Comparison of ENCODE assay signal across 8 mouse cellular contexts in the genomic region with DNA sequence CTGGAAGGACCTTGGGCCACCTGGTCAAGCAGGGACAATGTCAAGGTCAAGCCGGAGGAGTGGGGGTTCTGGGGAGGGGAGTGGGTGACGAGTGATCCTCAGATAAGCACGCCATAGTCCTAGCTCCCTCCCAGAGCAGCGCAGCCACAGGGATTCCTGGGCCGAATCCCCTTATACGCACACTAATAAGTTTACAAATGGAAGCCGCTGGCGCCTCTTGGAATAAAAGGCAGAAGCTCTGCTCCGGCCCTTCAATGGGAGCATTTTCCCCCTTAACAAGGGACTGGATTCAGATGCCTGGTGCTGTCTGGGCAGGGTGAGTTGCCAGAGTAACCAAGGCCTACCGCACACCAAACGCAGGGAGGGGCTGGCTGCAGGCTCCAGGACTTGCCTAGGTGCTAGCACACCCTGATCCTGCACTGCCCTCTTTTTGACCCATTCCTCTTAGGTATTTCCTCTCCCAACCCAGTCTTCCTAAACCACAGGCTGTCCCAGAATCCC. TPM values are rescaled to one million over a fixed set of nuclear protein-coding genes. Genes with fewer than 3 reads are reported as not detected.
DNase-seq lines count a peak whose midpoint lies in the region; ATAC-seq lines count a peak whose summit lies in the region.

No protein-coding gene starts in this region.

- WGBS in intestine, embryonic 15.5 days = 16% methylated on average over 11 of the region's 11 CpGs

- no peaks in the 10 kb centered on the region for H3K9me3 ChIP-seq in intestine, embryonic 15.5 days

- no peaks in the 10 kb centered on the region for H3K36me3 ChIP-seq in intestine, embryonic 15.5 days

- H3K9ac ChIP-seq in intestine, embryonic 15.5 days = 0 out of 2 replicates have a peak overlapping the region, but pooled peaks have one; percentile 47

- DNase-seq in cerebellum, adult 18-20 months = peak; percentile 13 to 14
- DNase-seq in cerebellum, adult 11 months = no peak
- DNase-seq in right cerebral cortex, postnatal 10 days (ENCODE audit: low spot score in 2 of 2) = peak; percentile 55 to 59
- no peak for DNase-seq in right cerebral cortex, postnatal 25 days
- peak; percentile 49 for DNase-seq in neural tube, embryonic 10.5 days (ENCODE audit: extremely low spot score, low spot score)
- no peak for DNase-seq in lung, postnatal 36 days
- no peak for DNase-seq in thymus, postnatal 36 days

- H3K27me3 ChIP-seq in intestine, embryonic 15.5 days (replicated peaks) = peaks cover 16% of the 10 kb centered on the region

- no peak overlapping the region for H3K27ac ChIP-seq in intestine, embryonic 15.5 days

- peak; percentile 36; the same call in 1 of the 2 replicates for ATAC-seq in intestine, embryonic 15.5 days

- peak overlapping the region; percentile 99 for H3K4me2 ChIP-seq in intestine, embryonic 15.5 days (replicated peaks)

- H3K4me3 ChIP-seq in intestine, embryonic 15.5 days (replicated peaks) = peak overlapping the region; percentile 46

- peaks cover 23% of the 10 kb centered on the region for H3K4me1 ChIP-seq in intestine, embryonic 15.5 days (replicated peaks)

RNA-seq across cellular contexts. Expression of a gene that starts 46.2 kb away (rescaled TPM):
- 1.7 and 1.8 TPM in 2 replicates for polyA plus RNA-seq in intestine, embryonic 15.5 days (2015; fragmentation: Nextera tagmentation; extraction: Ambion mirVana)

Comparison
In these comparisons a context has a peak if more than half of its experiments do, and no peak if none do; other contexts are left out.
1. DNase-seq: peak in cerebellum, adult 18-20 months (2 of 2), right cerebral cortex, postnatal 10 days (2 of 2) and neural tube, embryonic 10.5 days (single experiment); none in cerebellum, adult 11 months (single experiment), right cerebral cortex, postnatal 25 days (single experiment), lung, postnatal 36 days (single experiment) and thymus, postnatal 36 days (0 of 2).